Mouse (Mus musculus) olfactory bulb, adult 2 months (tissue): ENCODE data around the gene Mtmr10. TPM values are rescaled to one million over a fixed set of nuclear protein-coding genes. Genes with fewer than 3 reads are reported as not detected.

Source experiments
- H3K27ac ChIP-seq: fragments of 200-500 bp; 2 replicates; pipeline ENCODE4 v1.5.1; 2012; ENCODE audit warnings: low read depth, low read length; ENCODE audit not compliant: insufficient read depth
- H3K4me1 ChIP-seq: fragments of 200-500 bp; 2 replicates; pipeline ENCODE4 v1.6.1; 2012; ENCODE audit warnings: low read length; ENCODE audit not compliant: control insufficient read depth, insufficient read depth
- H3K4me3 ChIP-seq: fragments of 200-500 bp; 2 replicates; pipeline ENCODE4 v1.5.1; 2012; ENCODE audit warnings: mild to moderate bottlenecking, low read depth, low read length, moderate library complexity; ENCODE audit not compliant: insufficient read depth
- CTCF ChIP-seq: fragments of 200-500 bp; IDR thresholded peaks from 2 replicates; pipeline ENCODE4 v1.5.1; 2012; ENCODE audit warnings: low read depth, mild to moderate bottlenecking, low read length, moderate library complexity; ENCODE audit not compliant: insufficient read depth
- POLR2A ChIP-seq: fragments of 200-500 bp; IDR thresholded peaks from 2 replicates; pipeline ENCODE4 v1.6.1; 2012; ENCODE audit warnings: mild to moderate bottlenecking, low read depth, low read length, moderate library complexity; ENCODE audit not compliant: insufficient read depth
- WGBS: fragments of 180-500 bp; shearing (Covaris S2); methylation state at CpG from one replicate; pipeline ENCODE4 v1.1.7; 2018; 5-methylcytosine and 5-hydroxymethylcytosine counted together
- polyA plus RNA-seq: library from polyadenylated mRNA; stranded (reverse); fragments of >200 nt; gene quantifications from 2 replicates; pipeline ENCODE4 v1.2.4, GENCODE M21; 2012; ENCODE audit warnings: low replicate concordance; ENCODE audit not compliant: missing spikeins, insufficient read depth, insufficient read length

Gene Mtmr10
- polyA plus RNA-seq, 1 experiment, result not detected

GRCm38 (mm10) chr7:64312811-64313210 lies 25.4 kb downstream of the Mtmr10 start:
- Histone ChIP-seq H3K4me1 (no peaks in the 10 kb centered on the region), H3K27ac (no peak overlapping the region), H3K4me3 (no peak overlapping the region)
- TF ChIP-seq POLR2A (no peak), CTCF (no peak)
- WGBS, result 97% methylated on average over 7 of the region's 7 CpGs

GRCm38 (mm10) chr7:64321125-64321524 lies 33.7 kb downstream of the Mtmr10 start:
- WGBS, result 88% methylated on average over 5 of the region's 5 CpGs
- no peak for TF ChIP-seq CTCF
- TF ChIP-seq POLR2A, result no peak

GRCm38 (mm10) chr7:64321658-64322057 lies 34.2 kb downstream of the Mtmr10 start:
- Histone ChIP-seq H3K4me1 (no peaks in the 10 kb centered on the region), H3K27ac (no peak overlapping the region), H3K4me3 (no peak overlapping the region)
- WGBS, result 53% methylated on average over 4 of the region's 4 CpGs
- no peak for TF ChIP-seq POLR2A
- no peak for TF ChIP-seq CTCF

More at GRCm38 (mm10) chr7:64321125-64321524, 33.7 kb downstream of the Mtmr10 start:
- no peaks in the 10 kb centered on the region for H3K4me1 ChIP-seq
- H3K27ac ChIP-seq, result no peak overlapping the region
- no peak overlapping the region for H3K4me3 ChIP-seq

GRCm38 (mm10) chr7:64326892-64327291 lies 39.4 kb downstream of the Mtmr10 start:
- H3K4me1 ChIP-seq, result no peaks in the 10 kb centered on the region
- H3K4me3 ChIP-seq, result no peak overlapping the region
- TF ChIP-seq CTCF (peak; percentile 57), POLR2A (no peak)
- H3K27ac ChIP-seq, result no peak overlapping the region
- WGBS, result 0% methylated on average over 1 of the region's 1 CpGs

- Histone ChIP-seq H3K27ac (no peak overlapping the region), H3K4me3 (no peak overlapping the region), H3K4me1 (no peaks in the 10 kb centered on the region)
- WGBS, result 89% methylated on average over 4 of the region's 4 CpGs
- TF ChIP-seq CTCF, result no peak
- no peak for TF ChIP-seq POLR2A
These were observed 40.0 kb downstream of the Mtmr10 start for GRCm38 (mm10) chr7:64327486-64327885.

GRCm38 (mm10) chr7:64331309-64331708 lies 43.9 kb downstream of the Mtmr10 start:
- 92% methylated on average over 3 of the region's 3 CpGs for WGBS
- H3K4me1 ChIP-seq, result no peaks in the 10 kb centered on the region
- no peak for TF ChIP-seq POLR2A
- no peak for TF ChIP-seq CTCF
- H3K4me3 ChIP-seq, result no peak overlapping the region
- H3K27ac ChIP-seq, result no peak overlapping the region

- Histone ChIP-seq H3K4me3 (no peak overlapping the region), H3K4me1 (no peaks in the 10 kb centered on the region), H3K27ac (no peak overlapping the region)
- WGBS, result 87% methylated on average over 1 of the region's 1 CpGs
- TF ChIP-seq POLR2A (no peak), CTCF (no peak)
These were observed 45.2 kb downstream of the Mtmr10 start for GRCm38 (mm10) chr7:64332686-64333085.

- TF ChIP-seq CTCF, result no peak
- no peak for TF ChIP-seq POLR2A
These were observed 60.4 kb downstream of the Mtmr10 start for GRCm38 (mm10) chr7:64347813-64348212.

GRCm38 (mm10) chr7:64349147-64349861 lies 61.9 kb downstream of the Mtmr10 start:
- Histone ChIP-seq H3K27ac (peak overlapping the region; percentile 29; the same call in 1 of the 2 replicates), H3K4me1 (peaks cover 30% of the 10 kb centered on the region), H3K4me3 (no peak overlapping the region)
- WGBS, result 57% methylated on average over 15 of the region's 15 CpGs
- TF ChIP-seq CTCF (no peak), POLR2A (no peak)

More at GRCm38 (mm10) chr7:64347813-64348212, 60.4 kb downstream of the Mtmr10 start:
- Histone ChIP-seq H3K4me3 (no peak overlapping the region), H3K4me1 (peaks cover 30% of the 10 kb centered on the region), H3K27ac (no peak overlapping the region)
- 97% methylated on average over 1 of the region's 1 CpGs for WGBS
